ENCODE assay signal across 17 mouse cellular contexts in the genomic region with DNA sequence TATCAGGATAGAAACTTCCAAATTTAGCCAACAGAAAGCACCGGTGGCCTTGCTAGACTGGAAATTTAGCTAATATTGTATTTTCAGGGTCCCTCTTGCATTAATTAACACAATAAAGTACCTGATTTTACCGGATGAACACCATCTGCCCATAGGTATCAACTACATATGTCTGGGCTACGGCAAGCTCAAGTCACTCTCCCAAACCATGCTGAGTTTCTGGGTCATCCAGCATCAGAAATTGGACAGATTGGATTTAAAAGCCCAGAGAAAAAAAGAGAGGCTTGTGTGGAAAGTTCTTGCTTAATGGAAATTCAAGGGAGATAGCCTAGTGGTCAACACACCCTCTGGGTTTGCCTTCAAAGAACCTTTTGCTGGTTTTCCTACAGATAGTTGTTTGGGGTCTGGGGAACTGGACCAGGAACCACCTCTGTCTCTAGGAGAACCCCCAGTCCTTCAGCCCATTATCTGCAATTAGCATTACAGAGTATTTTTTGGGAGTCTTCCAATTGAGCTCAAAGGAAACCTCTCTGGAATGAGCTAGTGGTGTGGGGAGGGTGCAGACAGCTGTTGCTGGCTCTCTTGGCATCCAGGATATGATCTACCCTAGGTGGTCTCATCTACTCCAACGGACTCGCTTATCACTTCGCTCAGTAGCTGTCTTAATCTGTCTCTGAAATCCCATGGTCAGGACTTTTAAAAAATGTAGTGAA.
DNase-seq lines count a peak whose midpoint lies in the region; ATAC-seq and TF ChIP-seq lines count a peak whose summit lies in the region.
"Had no signal": no experiment of that assay in that cellular context is flagged by ENCODE, and none has a peak within 500 bp of the region (broad histone marks: within the 10 kb centered on the region; RNA-seq: fewer than 3 reads in every experiment).

No protein-coding gene starts in this region.

- no peak for TF ChIP-seq EP300 in heart, adult 2 months (IDR thresholded peaks at IDR 0.05; ENCODE audit: insufficient read depth, low read depth, low read length)
- TF ChIP-seq EP300 in lung, postnatal 0 days (IDR thresholded peaks at IDR 0.05): peak; percentile 19; the same call in 1 of the 2 replicates

- no peak overlapping the region for H3K4me2 ChIP-seq in kidney, embryonic 14.5 days (replicated peaks; ENCODE audit: low read depth, low read length)
- H3K4me2 ChIP-seq in lung, postnatal 0 days (replicated peaks; ENCODE audit: low read depth, low read length): no peak overlapping the region
- H3K4me2 ChIP-seq: limb, embryonic 15.5 days; midbrain, embryonic 12.5 days had no signal

- TF ChIP-seq CTCF in heart, adult 2 months (IDR thresholded peaks at IDR 0.05): no peak
- no peak for TF ChIP-seq CTCF in lung, postnatal 0 days (IDR thresholded peaks at IDR 0.05)

- no peaks in the 10 kb centered on the region for H3K9me3 ChIP-seq in kidney, embryonic 14.5 days (ENCODE audit: control insufficient read depth, low read length)
- no peaks in the 10 kb centered on the region for H3K9me3 ChIP-seq in lung, postnatal 0 days (ENCODE audit: low read length)
- H3K9me3 ChIP-seq: limb, embryonic 15.5 days; midbrain, embryonic 12.5 days had no signal

- H3K27ac ChIP-seq in heart, adult 2 months: no peak overlapping the region
- H3K27ac ChIP-seq in kidney, embryonic 14.5 days (ENCODE audit: low read depth, low read length): no peak overlapping the region
- H3K27ac ChIP-seq in lung, postnatal 0 days (ENCODE audit: low read length): no peak overlapping the region
- H3K27ac ChIP-seq: limb, embryonic 15.5 days; midbrain, embryonic 12.5 days had no signal

- H3K27me3 ChIP-seq in heart, adult 2 months (ENCODE audit: control insufficient read depth, insufficient read depth, low read length): no peaks in the 10 kb centered on the region
- H3K27me3 ChIP-seq in kidney, embryonic 14.5 days (ENCODE audit: control insufficient read depth, insufficient read depth, low read length): no peaks in the 10 kb centered on the region
- no peaks in the 10 kb centered on the region for H3K27me3 ChIP-seq in lung, postnatal 0 days (replicated peaks; ENCODE audit: insufficient read depth, low read length)
- H3K27me3 ChIP-seq: limb, embryonic 15.5 days had no signal

- peaks cover 6% of the 10 kb centered on the region for H3K36me3 ChIP-seq in heart, adult 2 months (ENCODE audit: control insufficient read depth, insufficient read depth, low read length)
- peaks cover 58% of the 10 kb centered on the region for H3K36me3 ChIP-seq in kidney, embryonic 14.5 days (ENCODE audit: control insufficient read depth, insufficient read depth, low read length)
- peaks cover 19% of the 10 kb centered on the region for H3K36me3 ChIP-seq in lung, postnatal 0 days (ENCODE audit: insufficient read depth, low read length)

- no peak for TF ChIP-seq POLR2A in heart, adult 2 months (IDR thresholded peaks at IDR 0.05; ENCODE audit: insufficient read depth, low read depth, low read length)

- H3K79me2 ChIP-seq in heart, adult 2 months (replicated peaks; ENCODE audit: control insufficient read depth, insufficient read depth, low read length): no peaks in the 10 kb centered on the region

- H3K4me1 ChIP-seq in heart, adult 2 months (ENCODE audit: control insufficient read depth, insufficient read depth, low read length): peaks cover 5% of the 10 kb centered on the region
- 0 out of 2 replicates have a peak, but pooled peaks cover 2% of the 10 kb centered on the region for H3K4me1 ChIP-seq in kidney, embryonic 14.5 days (ENCODE audit: control insufficient read depth, insufficient read depth, low read length)
- H3K4me1 ChIP-seq in lung, postnatal 0 days (ENCODE audit: insufficient read depth, low read depth, low read length): no peaks in the 10 kb centered on the region
- H3K4me1 ChIP-seq: limb, embryonic 15.5 days; midbrain, embryonic 12.5 days had no signal

- no peak overlapping the region for H3K9ac ChIP-seq in heart, adult 2 months (ENCODE audit: low read depth, low read length)
- H3K9ac ChIP-seq in kidney, embryonic 14.5 days (ENCODE audit: low read depth, low read length): no peak overlapping the region
- H3K9ac ChIP-seq in lung, postnatal 0 days (replicated peaks; ENCODE audit: low read depth): no peak overlapping the region
- H3K9ac ChIP-seq: limb, embryonic 15.5 days; midbrain, embryonic 12.5 days had no signal

- no peak overlapping the region for H3K4me3 ChIP-seq in heart, adult 2 months
- H3K4me3 ChIP-seq in kidney, embryonic 14.5 days (ENCODE audit: low read length): no peak overlapping the region
- H3K4me3 ChIP-seq in lung, postnatal 0 days (ENCODE audit: low read depth, low read length): no peak overlapping the region
- H3K4me3 ChIP-seq: limb, embryonic 15.5 days; midbrain, embryonic 12.5 days had no signal

- intact Hi-C loops in heart, adult 2 months (cut with DNase I): no loop called here

- DNase-seq in heart, adult 11 months: peak; percentile 88
- no peak for DNase-seq in heart, adult 2 months
- no peak for DNase-seq in kidney, adult 18-20 months
- DNase-seq in ES-CJ7 (ENCODE audit: low read depth, low spot score): peak; percentile 14
- DNase-seq in lung, postnatal 0 days (ENCODE audit: low spot score): peak; percentile 77
- DNase-seq in urinary bladder, adult 2 months (ENCODE audit: low spot score): no peak
- DNase-seq in layer of hippocampus, postnatal 14 days (ENCODE audit: low spot score in 2 of 2): no peak
- DNase-seq: adrenal gland, adult 2 months; B cell, adult 2 months; cerebellum, postnatal 25 days; kidney, postnatal 25 days; layer of hippocampus, adult 9-11 months; spleen, adult 18-20 months had no signal

- WGBS in heart, adult 2 months: 58% methylated on average over 6 of the region's 6 CpGs
- WGBS in kidney, embryonic 14.5 days: 79% methylated on average over 6 of the region's 6 CpGs
- WGBS in lung, postnatal 0 days: 82% methylated on average over 6 of the region's 6 CpGs

- 0 out of 2 replicates have a peak, but pooled peaks have one; percentile 46 for ATAC-seq in kidney, embryonic 14.5 days (ENCODE audit: low FRiP score, low TSS enrichment)
- peak; percentile 92 for ATAC-seq in lung, postnatal 0 days
- ATAC-seq: forebrain, embryonic 16.5 days had no signal

Comparison
In these comparisons a context has a peak if more than half of its experiments do, and no peak if none do; other contexts are left out.
1. DNase-seq: peak in heart, adult 11 months (single experiment), ES-CJ7 (single experiment) and lung, postnatal 0 days (single experiment); none in heart, adult 2 months (0 of 2), kidney, adult 18-20 months (single experiment), urinary bladder, adult 2 months (single experiment) and layer of hippocampus, postnatal 14 days (0 of 2).